Mouse (Mus musculus) kidney, postnatal 36 days (tissue): ENCODE data around the gene Glb1l3.
"Not testable (repeated sequence)": the region's sequence is repeated elsewhere in the genome, so short reads cannot be mapped to it uniquely, and the experiment has no call there.

Source experiments
- DNase-seq, 2 experiments: peaks; one replicate each; pipeline ENCODE4 v3.0.0; 2021 to 2022; ENCODE audit warnings: mixed read lengths in 2 of 2

Glb1l3 gene

DNA sequence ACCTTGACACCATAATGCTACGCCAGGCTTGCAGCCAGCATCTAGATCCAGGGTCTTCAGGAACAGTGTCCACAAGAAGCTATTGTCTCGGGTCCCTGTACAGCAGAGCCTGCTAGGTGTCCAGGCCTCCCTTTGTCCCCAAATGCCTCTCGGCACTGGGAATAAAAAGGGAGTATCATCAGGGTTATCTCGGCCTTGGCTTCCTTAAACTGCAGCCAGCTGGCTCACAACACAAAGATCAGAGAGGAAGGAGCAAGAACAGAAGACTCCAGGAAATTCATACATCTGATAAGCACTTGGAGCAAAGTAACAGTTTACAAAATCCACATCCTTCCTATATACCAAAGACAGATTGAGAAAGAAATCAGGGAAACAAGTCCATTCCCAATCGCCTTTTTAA is at the start of gene Glb1l3:
Gene Glb1l3, minus strand, starts transcription at position 140 of the 400 bp plus-strand sequence.
- DNase-seq: no peak

DNA sequence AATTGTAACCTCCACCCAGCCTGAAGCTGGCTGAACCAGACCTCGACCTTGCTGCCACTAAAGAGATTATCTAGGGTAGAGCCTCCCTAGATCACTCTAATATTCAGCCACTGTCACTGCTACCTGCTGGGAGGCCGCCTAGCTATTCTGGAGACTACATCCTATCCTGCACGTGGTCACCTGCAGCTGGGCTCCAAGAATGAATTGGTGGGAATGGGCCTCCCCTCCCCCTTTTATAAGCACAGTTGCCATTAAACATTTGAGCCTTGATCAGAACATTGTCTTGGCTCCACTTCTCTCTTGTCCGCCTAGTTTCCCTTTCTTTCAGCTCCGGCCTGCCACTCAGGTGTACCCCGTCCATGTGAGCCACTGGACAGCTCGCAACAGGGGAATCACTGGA is 9.2 kb upstream of the Glb1l3 start:
- not testable (repeated sequence) for DNase-seq

DNA sequence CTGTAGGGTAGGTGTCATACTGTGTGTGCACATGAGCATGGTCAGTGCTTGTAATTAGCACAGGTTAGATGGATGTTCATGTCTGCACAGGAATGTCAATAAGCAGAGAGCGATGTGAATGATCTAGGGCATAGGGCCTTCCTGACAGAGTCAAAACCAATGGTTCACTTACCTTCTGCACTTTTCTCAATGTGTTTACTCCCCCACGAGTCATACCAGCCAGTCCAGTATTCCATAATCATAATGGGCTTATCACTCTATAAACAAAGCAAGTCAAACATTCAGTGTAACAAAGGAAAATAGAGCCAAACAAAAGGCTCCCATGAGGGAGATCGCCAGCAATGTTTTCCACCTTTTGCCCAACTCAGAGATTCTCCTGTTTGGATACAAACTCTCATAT is 29.6 kb downstream of the Glb1l3 start:
- no peak for DNase-seq

GRCm38 (mm10) chr9:26819942-26820341 is 40.7 kb downstream of the Glb1l3 start:
- DNase-seq: peak in 1 of 2 experiments; percentile 37

DNA sequence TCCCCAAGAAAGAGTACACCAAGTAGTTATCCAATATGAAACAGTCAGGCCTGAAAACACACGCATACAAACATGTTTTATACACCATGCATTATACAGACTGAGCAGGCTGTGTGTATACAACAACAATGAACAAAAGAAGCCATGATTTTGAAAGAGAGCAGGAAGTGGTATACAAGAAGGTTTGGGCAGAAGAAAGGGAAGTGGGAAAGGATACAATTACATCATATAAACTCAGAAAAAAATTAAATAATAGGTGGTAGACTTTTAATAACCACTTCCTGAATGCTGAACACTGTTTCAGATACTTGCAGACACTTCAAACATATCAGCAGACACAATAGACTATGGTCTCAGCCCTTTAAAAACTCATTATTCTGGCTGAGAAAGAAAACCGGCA is 52.0 kb downstream of the Glb1l3 start:
- DNase-seq: no peak

- DNase-seq: peak; percentile 98
Observed at GRCm38 (mm10) chr9:26805935-26806666, 54.6 kb downstream of the Glb1l3 start, which contains the start of gene Glb1l2. Gene Glb1l2, minus strand, starts transcription at chr9:26806468.

GRCm38 (mm10) chr9:26804321-26804720 is 56.4 kb downstream of the Glb1l3 start:
- DNase-seq: peak in 1 of 2 experiments; percentile 7

DNA sequence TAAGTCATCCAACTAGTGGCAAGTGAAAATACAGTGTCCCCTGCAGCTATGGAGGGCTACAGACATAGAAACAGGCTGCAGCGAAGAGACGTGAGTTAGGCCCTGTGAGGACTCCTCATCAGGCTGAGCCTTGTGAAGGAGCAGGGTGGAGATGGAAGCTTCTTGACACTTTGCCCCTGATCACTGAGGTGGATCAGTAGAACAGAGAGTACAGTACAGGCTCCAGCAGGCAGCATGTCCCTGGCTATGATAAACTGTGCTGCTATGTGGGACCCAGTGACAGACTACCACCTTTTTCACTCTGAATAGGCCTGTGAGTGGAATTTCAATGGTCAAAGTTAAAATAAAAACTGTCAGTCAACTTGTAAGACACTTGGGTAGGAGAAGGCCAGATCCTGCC is 60.3 kb downstream of the Glb1l3 start:
- DNase-seq: peak; percentile 71 to 90

DNA sequence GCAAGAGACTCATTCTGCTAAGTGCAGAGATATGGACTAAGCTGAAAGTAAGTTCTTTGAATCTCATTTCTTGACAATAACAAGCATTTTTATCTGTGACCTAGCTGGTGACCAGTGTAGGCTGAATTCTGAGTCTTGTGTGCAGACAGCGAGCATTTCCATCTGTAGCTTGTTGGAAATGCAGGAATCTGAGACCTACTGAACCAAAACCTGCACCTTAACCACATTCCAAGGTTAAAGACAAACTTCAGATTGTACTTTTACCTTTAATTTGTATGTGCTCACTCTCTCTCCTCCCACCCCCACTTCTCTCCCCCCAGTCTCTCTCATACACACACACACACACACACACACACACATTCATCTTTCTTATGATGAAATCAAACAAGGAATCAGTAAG is 62.0 kb downstream of the Glb1l3 start:
- DNase-seq: peak; percentile 42 to 69

- peak; percentile 23 to 35 for DNase-seq
Observed at GRCm38 (mm10) chr9:26798205-26798604, 62.5 kb downstream of the Glb1l3 start.

DNA sequence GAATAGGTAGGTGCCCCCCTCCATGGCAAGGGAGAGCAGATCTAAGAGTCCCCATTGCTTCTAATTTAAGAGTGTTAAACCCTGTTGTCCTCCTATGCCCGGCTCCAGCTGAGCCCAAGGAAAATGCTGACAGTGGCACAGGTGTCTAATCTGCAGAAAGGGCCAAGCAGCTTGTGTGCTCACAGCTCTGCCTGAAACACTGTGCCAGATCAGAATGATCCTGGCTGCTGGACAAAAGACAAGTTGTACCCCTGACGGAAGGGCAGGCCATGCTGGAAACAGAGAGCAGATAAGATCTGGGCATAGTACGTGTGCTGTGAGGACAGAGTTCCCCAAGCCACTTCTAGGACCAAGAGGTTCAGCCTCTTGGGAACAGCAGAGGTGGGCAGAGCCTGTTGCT is 67.9 kb downstream of the Glb1l3 start:
- peak; percentile 18 to 47 for DNase-seq

GRCm38 (mm10) chr9:26783414-26783975 is 77.2 kb downstream of the Glb1l3 start:
- DNase-seq: no peak

- peak in 1 of 2 experiments; percentile 37 for DNase-seq
Observed at GRCm38 (mm10) chr9:26778421-26778820, 82.3 kb downstream of the Glb1l3 start.

- peak; percentile 52 to 56 for DNase-seq
Observed at GRCm38 (mm10) chr9:26776122-26776902, 84.4 kb downstream of the Glb1l3 start.

- no peak for DNase-seq
Observed at GRCm38 (mm10) chr9:26775700-26776099, 85.0 kb downstream of the Glb1l3 start.

DNA sequence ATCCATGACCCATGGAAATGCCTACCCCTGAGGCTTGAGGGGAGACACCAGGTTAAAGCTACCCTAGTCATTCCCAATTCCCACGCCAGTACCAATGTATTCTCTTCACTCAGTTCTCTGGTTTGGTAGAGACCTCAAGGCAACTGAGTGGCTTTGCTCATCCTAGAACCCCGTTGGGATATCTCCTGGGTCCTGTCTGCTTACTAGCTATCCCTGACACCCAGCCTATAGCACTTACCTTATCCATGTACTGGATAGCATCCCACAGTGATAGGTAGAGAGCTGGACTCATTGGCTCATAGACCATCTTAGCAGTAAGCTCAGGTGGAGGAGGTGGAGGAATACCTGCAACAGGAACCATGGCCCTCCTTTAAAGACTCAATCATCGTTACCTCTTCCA is 92.5 kb downstream of the Glb1l3 start:
- no peak for DNase-seq
